Mouse (Mus musculus): ENCODE data around the gene Fam102a.

GRCm38 (mm10) chr2:32487124-32487623 lies 48.0 kb upstream of the Fam102a start:
- no peak for TF ChIP-seq MAFK (IDR thresholded peaks at IDR 0.05; ENCODE audit: insufficient read depth, low read depth, low read length)
- no peak for TF ChIP-seq CHD2 (IDR thresholded peaks at IDR 0.05; ENCODE audit: low read depth, low read length)
